Mouse (Mus musculus) heart, embryonic 12.5 days (tissue): ENCODE measurements around the gene Cyp27b1. TPM values are rescaled to one million over a fixed set of nuclear protein-coding genes. Genes with fewer than 3 reads are reported as not detected.

Experiments
- ATAC-seq: fragments of 200-750 bp; cut with Nextera tagmentation; 2 replicates; pipeline ENCODE4 v1.8.0; 2017; ENCODE audit warnings: moderate TSS enrichment, moderate library complexity; ENCODE audit not compliant: insufficient number of reproducible peaks, low FRiP score
- H3K27ac ChIP-seq: fragments of 300-500 bp; sonication (generic); 2 replicates; pipeline ENCODE4 v1.5.1; 2016; ENCODE audit warnings: mild to moderate bottlenecking, moderate library complexity; ENCODE audit not compliant: poor library complexity, severe bottlenecking
- H3K27me3 ChIP-seq: fragments of 300-500 bp; sonication (generic); replicated peaks from 2 replicates; pipeline ENCODE4 v1.6.1; 2016; ENCODE audit warnings: mild to moderate bottlenecking, moderate library complexity
- H3K36me3 ChIP-seq: fragments of 300-500 bp; sonication (generic); 2 replicates; pipeline ENCODE4 v1.6.1; 2016; ENCODE audit warnings: mild to moderate bottlenecking, moderate library complexity
- H3K4me1 ChIP-seq: fragments of 300-500 bp; sonication (generic); replicated peaks from 2 replicates; pipeline ENCODE4 v1.6.1; 2016; ENCODE audit warnings: mild to moderate bottlenecking
- H3K4me2 ChIP-seq: fragments of 300-500 bp; sonication (generic); 2 replicates; pipeline ENCODE4 v1.6.1; 2016; ENCODE audit warnings: mild to moderate bottlenecking, moderate library complexity
- H3K4me3 ChIP-seq: fragments of 300-500 bp; sonication (generic); 2 replicates; pipeline ENCODE4 v1.5.1; 2016; ENCODE audit warnings: mild to moderate bottlenecking
- H3K9ac ChIP-seq: fragments of 300-500 bp; sonication (generic); 2 replicates; pipeline ENCODE4 v1.6.1; 2016; ENCODE audit warnings: mild to moderate bottlenecking, moderate library complexity
- H3K9me3 ChIP-seq: fragments of 300-500 bp; sonication (generic); replicated peaks from 2 replicates; pipeline ENCODE4 v1.6.1; 2016; ENCODE audit warnings: mild to moderate bottlenecking, moderate library complexity
- WGBS: fragments of 180-500 bp; shearing (Covaris S2); methylation state at CpG from one replicate; pipeline ENCODE4 v1.1.7; 2016; 5-methylcytosine and 5-hydroxymethylcytosine counted together
- polyA plus RNA-seq: library from polyadenylated mRNA; unstranded; fragments of >200 nt; fragmentation: Nextera tagmentation; extraction: Ambion mirVana; gene quantifications from 2 replicates; pipeline ENCODE4 v1.2.1, GENCODE M21; 2016

Gene Cyp27b1
- 0.18 TPM in 1 of 2 replicates, not detected in the other for polyA plus RNA-seq

DNA sequence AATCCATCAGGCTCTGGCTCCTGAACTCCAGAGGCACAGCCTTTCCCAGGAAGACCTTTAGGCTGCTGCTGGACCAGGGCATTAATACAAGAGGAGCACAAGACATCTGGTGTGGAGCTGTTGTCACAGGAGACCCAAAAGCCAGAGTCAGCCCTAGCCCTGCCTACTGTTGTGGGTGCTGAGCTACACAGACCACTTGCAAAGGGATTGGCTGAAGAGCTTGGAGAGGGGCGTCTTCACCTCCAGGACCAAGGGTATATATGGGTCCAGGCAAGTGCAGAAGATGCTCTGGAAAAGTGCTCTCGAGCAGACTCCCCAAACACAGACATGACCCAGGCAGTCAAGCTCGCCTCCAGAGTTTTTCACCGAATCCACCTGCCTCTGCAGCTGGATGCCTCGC, at the start of gene Cyp27b1:
TSS of gene Cyp27b1 (plus strand) at position 297 of the 400 bp plus-strand sequence.
- H3K36me3 ChIP-seq: peaks cover 22% of the 10 kb centered on the region
- 0 out of 2 replicates have a peak within 1 kb of the TSS, but pooled peaks have one; percentile 15 for H3K4me3 ChIP-seq
- H3K9ac ChIP-seq: no peak within 1 kb of the TSS
- H3K9me3 ChIP-seq: no peaks in the 10 kb centered on the region
- WGBS: 35% methylated on average over 5 of the region's 5 CpGs
- H3K4me2 ChIP-seq: peak within 1 kb of the TSS; percentile 42
- ATAC-seq: no peak
- peaks cover 60% of the 10 kb centered on the region for H3K27me3 ChIP-seq
- peaks cover 22% of the 10 kb centered on the region for H3K4me1 ChIP-seq
- no peak within 1 kb of the TSS for H3K27ac ChIP-seq

GRCm38 (mm10) chr10:127000529-127000928, 47.5 kb upstream of the Cyp27b1 start, which contains the start of gene Avil:
Gene Avil (plus strand): TSS chr10:127000709.
- Histone ChIP-seq H3K4me2 (no peak within 1 kb of the TSS), H3K36me3 (peaks cover 39% of the 10 kb centered on the region), H3K27ac (no peak within 1 kb of the TSS), H3K4me3 (no peak within 1 kb of the TSS), H3K9me3 (no peaks in the 10 kb centered on the region), H3K4me1 (peaks cover 6% of the 10 kb centered on the region; the same call in 1 of the 2 replicates), H3K27me3 (no peaks in the 10 kb centered on the region), H3K9ac (no peak within 1 kb of the TSS)
- ATAC-seq: no peak
- WGBS: 92% methylated on average over 5 of the region's 5 CpGs

- no peaks in the 10 kb centered on the region for H3K9me3 ChIP-seq
- peaks cover 32% of the 10 kb centered on the region for H3K36me3 ChIP-seq
- no peaks in the 10 kb centered on the region; the same call in 1 of the 2 replicates for H3K27me3 ChIP-seq
- H3K4me2 ChIP-seq: no peak overlapping the region
- no peak overlapping the region for H3K9ac ChIP-seq
- no peak for ATAC-seq
- 78% methylated on average over 9 of the region's 9 CpGs for WGBS
- H3K4me1 ChIP-seq: peaks cover 6% of the 10 kb centered on the region; the same call in 1 of the 2 replicates
- H3K27ac ChIP-seq: no peak overlapping the region
- no peak overlapping the region for H3K4me3 ChIP-seq
Observed at GRCm38 (mm10) chr10:127001297-127001696, 46.8 kb upstream of the Cyp27b1 start.

DNA sequence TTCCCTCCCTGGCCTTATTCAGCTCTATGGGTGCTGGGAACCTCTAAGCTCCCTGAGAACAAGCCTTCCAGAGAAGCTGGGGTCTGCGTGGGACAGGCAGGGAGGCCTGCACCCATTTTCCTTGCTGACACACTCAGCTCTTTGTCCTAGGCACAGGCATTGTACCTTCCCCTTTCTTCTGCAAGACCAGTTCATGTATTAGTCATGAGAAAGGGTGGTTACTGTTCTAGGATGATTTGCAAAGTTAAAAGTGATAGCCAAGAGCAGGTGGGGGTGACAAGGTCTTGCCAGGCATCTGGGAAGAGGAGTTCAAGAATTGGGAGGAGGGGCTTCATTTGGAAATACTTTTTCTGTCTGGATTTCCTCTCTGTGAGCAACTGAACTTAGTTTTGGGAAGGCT, 46.0 kb upstream of the Cyp27b1 start:
- no peak overlapping the region for H3K9ac ChIP-seq
- peaks cover 32% of the 10 kb centered on the region for H3K36me3 ChIP-seq
- no peaks in the 10 kb centered on the region; the same call in 1 of the 2 replicates for H3K27me3 ChIP-seq
- H3K4me3 ChIP-seq: no peak overlapping the region
- 81% methylated on average over 1 of the region's 1 CpGs for WGBS
- H3K9me3 ChIP-seq: no peaks in the 10 kb centered on the region
- H3K4me1 ChIP-seq: peaks cover 6% of the 10 kb centered on the region; the same call in 1 of the 2 replicates
- no peak overlapping the region for H3K4me2 ChIP-seq
- no peak for ATAC-seq
- H3K27ac ChIP-seq: no peak overlapping the region

DNA sequence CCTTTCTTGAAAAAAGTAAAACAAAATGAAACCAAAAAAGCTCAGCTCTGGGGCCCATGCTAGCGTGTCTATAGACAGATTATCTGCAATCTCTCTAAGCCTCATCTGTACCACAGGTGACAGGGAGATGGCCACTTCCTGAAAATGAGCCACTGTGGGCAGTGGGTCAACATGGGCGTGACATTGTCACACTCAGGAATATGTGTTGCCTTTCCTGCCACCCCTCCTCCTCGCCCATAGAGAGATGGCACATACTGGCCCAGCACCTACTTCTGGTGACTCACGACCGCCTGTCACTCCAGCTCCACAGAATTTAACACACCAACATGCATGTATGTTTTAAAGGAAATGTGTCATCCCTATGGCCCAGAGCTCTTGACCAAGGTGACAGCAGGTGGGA, 45.3 kb upstream of the Cyp27b1 start:
- Histone ChIP-seq H3K27me3 (no peaks in the 10 kb centered on the region; the same call in 1 of the 2 replicates), H3K9ac (no peak overlapping the region), H3K4me3 (no peak overlapping the region), H3K9me3 (no peaks in the 10 kb centered on the region), H3K4me2 (no peak overlapping the region), H3K4me1 (no peaks in the 10 kb centered on the region), H3K36me3 (peaks cover 25% of the 10 kb centered on the region), H3K27ac (no peak overlapping the region)
- no peak for ATAC-seq
- 86% methylated on average over 5 of the region's 5 CpGs for WGBS

GRCm38 (mm10) chr10:127003334-127003733, 44.7 kb upstream of the Cyp27b1 start:
- Histone ChIP-seq H3K9ac (no peak overlapping the region), H3K9me3 (no peaks in the 10 kb centered on the region), H3K27ac (no peak overlapping the region), H3K27me3 (no peaks in the 10 kb centered on the region; the same call in 1 of the 2 replicates), H3K4me1 (no peaks in the 10 kb centered on the region), H3K36me3 (peaks cover 19% of the 10 kb centered on the region), H3K4me3 (no peak overlapping the region), H3K4me2 (no peak overlapping the region)
- ATAC-seq: no peak
- 81% methylated on average over 8 of the region's 8 CpGs for WGBS

- 79% methylated on average over 7 of the region's 7 CpGs for WGBS
- Histone ChIP-seq H3K27ac (no peak overlapping the region), H3K9ac (no peak overlapping the region), H3K4me2 (no peak overlapping the region), H3K36me3 (peaks cover 14% of the 10 kb centered on the region), H3K27me3 (no peaks in the 10 kb centered on the region; the same call in 1 of the 2 replicates), H3K9me3 (no peaks in the 10 kb centered on the region), H3K4me3 (no peak overlapping the region), H3K4me1 (no peaks in the 10 kb centered on the region)
- ATAC-seq: no peak
Observed at GRCm38 (mm10) chr10:127003806-127004205, 44.2 kb upstream of the Cyp27b1 start.

DNA sequence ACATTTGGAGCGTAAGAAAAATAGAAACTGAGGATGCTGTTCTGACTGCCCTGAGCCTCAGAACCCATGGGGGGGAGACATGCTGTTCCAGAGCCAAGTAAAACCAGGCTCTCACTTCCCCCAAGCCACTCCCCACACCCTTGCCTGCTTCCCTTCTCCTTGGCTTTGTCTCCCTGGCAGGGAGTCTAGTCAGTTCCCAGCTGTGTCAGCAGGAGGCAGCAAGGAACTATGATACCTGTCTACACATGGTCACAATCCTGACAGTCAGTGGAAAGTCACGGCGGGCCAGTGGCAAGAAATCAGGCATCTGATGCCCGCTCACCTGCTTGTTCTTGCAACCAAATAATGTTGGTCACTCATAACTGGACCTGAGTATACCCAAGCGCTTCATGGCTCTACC, 31.6 kb upstream of the Cyp27b1 start:
- Histone ChIP-seq H3K9me3 (no peaks in the 10 kb centered on the region), H3K4me2 (no peak overlapping the region)
- ATAC-seq: no peak

GRCm38 (mm10) chr10:127017071-127017470, 31.0 kb upstream of the Cyp27b1 start:
- Histone ChIP-seq H3K4me3 (no peak overlapping the region), H3K4me2 (no peak overlapping the region), H3K9ac (no peak overlapping the region), H3K4me1 (no peaks in the 10 kb centered on the region), H3K9me3 (no peaks in the 10 kb centered on the region), H3K27ac (no peak overlapping the region), H3K27me3 (no peaks in the 10 kb centered on the region), H3K36me3 (peaks cover 24% of the 10 kb centered on the region; the same call in 1 of the 2 replicates)
- ATAC-seq: no peak
- WGBS: 22% methylated on average over 2 of the region's 2 CpGs

More for the DNA sequence above, 31.6 kb upstream of the Cyp27b1 start:
- no peak overlapping the region for H3K9ac ChIP-seq
- H3K27me3 ChIP-seq: no peaks in the 10 kb centered on the region
- no peak overlapping the region for H3K27ac ChIP-seq
- 53% methylated on average over 5 of the region's 5 CpGs for WGBS
- no peaks in the 10 kb centered on the region for H3K4me1 ChIP-seq
- H3K4me3 ChIP-seq: no peak overlapping the region
- H3K36me3 ChIP-seq: peaks cover 20% of the 10 kb centered on the region; the same call in 1 of the 2 replicates

DNA sequence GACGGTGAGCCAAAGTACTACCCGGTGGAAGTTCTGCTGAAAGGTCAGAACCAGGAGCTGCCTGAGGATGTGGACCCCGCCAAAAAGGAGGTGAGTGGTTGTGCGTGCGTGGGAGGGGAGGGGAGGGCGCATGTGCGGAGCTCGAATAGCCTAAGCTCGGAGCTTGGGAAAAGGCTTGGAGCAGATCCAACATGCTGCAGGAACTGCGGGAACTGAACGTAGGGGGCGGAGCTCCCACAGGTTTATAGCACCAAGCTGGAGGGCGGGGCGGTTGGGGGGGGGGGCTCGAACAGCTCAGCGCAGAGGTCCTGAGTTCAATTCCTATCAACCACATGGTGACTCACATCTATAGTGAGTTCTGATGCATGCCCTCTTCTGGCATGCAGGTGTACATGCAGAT, 29.6 kb upstream of the Cyp27b1 start:
- Histone ChIP-seq H3K27ac (no peak overlapping the region), H3K36me3 (peaks cover 32% of the 10 kb centered on the region), H3K27me3 (no peaks in the 10 kb centered on the region), H3K9me3 (no peaks in the 10 kb centered on the region), H3K9ac (no peak overlapping the region), H3K4me3 (no peak overlapping the region), H3K4me1 (no peaks in the 10 kb centered on the region), H3K4me2 (no peak overlapping the region)
- 74% methylated on average over 16 of the region's 16 CpGs for WGBS
- ATAC-seq: no peak

- 5% methylated on average over 56 of the region's 56 CpGs for WGBS
- ATAC-seq: peak; percentile 87
- H3K27me3 ChIP-seq: no peaks in the 10 kb centered on the region
- H3K4me3 ChIP-seq: peak within 1 kb of the TSS; percentile 85
- H3K9me3 ChIP-seq: no peaks in the 10 kb centered on the region
- H3K36me3 ChIP-seq: peaks cover 33% of the 10 kb centered on the region
- peaks cover 10% of the 10 kb centered on the region; the same call in 1 of the 2 replicates for H3K4me1 ChIP-seq
- H3K4me2 ChIP-seq: peak within 1 kb of the TSS; percentile 83
- peak within 1 kb of the TSS; percentile 87 for H3K9ac ChIP-seq
- peak within 1 kb of the TSS; percentile 68 for H3K27ac ChIP-seq
Observed at GRCm38 (mm10) chr10:127030336-127031296, 17.4 kb upstream of the Cyp27b1 start, which contains the start of gene Tsfm. Gene Tsfm (minus strand): TSS chr10:127030840.
